Mouse (Mus musculus): ENCODE results near the gene Gpbp1. TPM values are rescaled to one million over a fixed set of nuclear protein-coding genes. Genes with fewer than 3 reads are reported as not detected.
A peak's percentile ranks its signal among the peaks of the same experiment; 100 is the strongest.

The Gpbp1 gene
- polyA plus RNA-seq, 1 experiment from 2014 or later = 123 TPM

DNA sequence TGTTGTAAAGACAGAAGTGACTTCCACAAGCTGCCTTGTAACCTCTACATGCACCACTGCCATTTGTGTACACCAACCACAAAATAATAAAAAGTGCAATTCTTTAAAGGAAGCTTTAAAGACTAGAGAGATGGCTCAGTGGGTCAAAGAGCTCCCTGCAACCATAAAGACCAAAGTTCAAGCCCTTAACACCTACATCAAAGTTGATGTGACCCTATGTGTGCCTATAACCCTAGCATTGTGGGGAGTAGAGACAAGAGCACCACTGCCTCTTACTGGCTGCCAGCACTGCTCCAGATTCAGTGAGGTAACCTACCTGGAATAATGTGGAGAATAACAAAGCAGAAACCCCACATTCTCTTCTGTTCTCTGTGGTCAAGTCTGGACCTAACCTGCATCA lies 45.6 kb downstream of the Gpbp1 start:
- Histone ChIP-seq H3K4me3 (no peak overlapping the region), H3K27me3 (no peaks in the 10 kb centered on the region), H3K36me3 (peaks cover 11% of the 10 kb centered on the region; the same call in 1 of the 2 replicates), H3K9me3 (no peaks in the 10 kb centered on the region), H3K4me2 (replicated peaks) (no peak overlapping the region), H3K27ac (replicated peaks) (no peak overlapping the region), H3K9ac (replicated peaks) (no peak overlapping the region), H3K4me1 (no peaks in the 10 kb centered on the region)
- no peak for ATAC-seq (ENCODE audit: low FRiP score, low read depth)

DNA sequence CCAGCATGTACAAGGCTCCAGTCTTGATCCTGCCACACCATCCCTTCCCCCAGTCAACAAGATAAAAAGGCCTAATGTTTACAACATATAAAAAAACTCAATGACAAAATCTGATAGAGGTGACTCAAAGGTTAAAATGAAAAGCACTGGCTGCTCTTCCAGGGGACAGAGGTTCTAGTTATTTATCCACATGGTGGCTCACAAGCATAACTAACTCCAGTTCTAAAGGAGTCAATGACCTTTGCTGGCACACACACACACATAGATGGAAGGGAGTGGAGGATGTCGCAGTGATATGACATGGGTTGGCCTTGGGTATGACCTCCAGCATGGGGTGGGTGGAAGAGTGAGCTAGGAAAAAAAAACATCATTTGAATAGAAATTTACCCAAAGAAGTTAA lies 58.7 kb downstream of the Gpbp1 start:
- H3K9me3 ChIP-seq = no peaks in the 10 kb centered on the region
- H3K27ac ChIP-seq (replicated peaks) = no peak overlapping the region
- no peak overlapping the region for H3K4me3 ChIP-seq
- no peak overlapping the region for H3K4me2 ChIP-seq (replicated peaks)
- no peak overlapping the region for H3K9ac ChIP-seq (replicated peaks)
- peaks cover 32% of the 10 kb centered on the region for H3K36me3 ChIP-seq
- no peak for ATAC-seq (ENCODE audit: low FRiP score, low read depth)
- WGBS = 72% methylated on average over 1 of the region's 1 CpGs
- no peaks in the 10 kb centered on the region for H3K4me1 ChIP-seq
- no peaks in the 10 kb centered on the region for H3K27me3 ChIP-seq

DNA sequence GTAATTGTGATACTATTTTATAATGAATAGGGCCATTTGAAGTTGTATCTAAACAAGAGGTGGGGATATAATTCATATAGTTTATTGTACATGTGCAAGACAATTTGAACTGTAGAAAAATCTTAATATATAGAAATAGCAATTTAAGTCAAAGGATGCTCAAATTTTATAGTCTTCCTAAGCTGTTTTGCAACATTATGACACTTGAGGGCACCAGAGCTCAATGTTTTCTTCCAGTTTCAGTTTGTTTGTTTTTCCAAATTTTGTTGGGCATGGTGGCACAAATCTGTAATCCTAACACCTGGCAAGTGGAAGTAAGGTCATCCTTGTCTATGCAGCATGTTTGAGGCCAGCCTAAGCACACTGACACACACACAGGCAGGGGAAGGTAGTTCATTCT lies 68.6 kb downstream of the Gpbp1 start:
- ATAC-seq (ENCODE audit: low FRiP score, low read depth) = no peak
- no peaks in the 10 kb centered on the region for H3K4me1 ChIP-seq
- no peak overlapping the region for H3K4me2 ChIP-seq (replicated peaks)

DNA sequence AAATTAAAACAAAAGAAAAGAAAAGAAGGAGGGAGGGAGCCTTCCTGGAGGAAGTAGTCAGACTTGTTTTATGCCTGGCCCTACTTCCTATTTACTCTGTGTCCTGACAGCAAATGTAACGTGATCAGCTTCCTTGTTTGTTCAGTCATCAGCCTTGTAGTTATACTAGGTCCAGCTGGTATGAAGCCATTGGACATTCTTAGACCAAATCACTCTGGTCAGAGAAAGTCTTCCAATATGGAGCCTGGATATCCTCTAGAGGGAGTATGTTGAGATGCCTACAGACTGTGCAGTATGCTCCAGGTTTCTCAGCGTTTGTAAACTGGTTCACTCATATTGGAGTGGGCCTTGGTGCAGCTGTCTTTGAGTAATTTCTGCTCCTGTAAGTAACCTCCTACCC lies 71.8 kb downstream of the Gpbp1 start:
- ATAC-seq (ENCODE audit: low FRiP score, low read depth) = no peak
- no peaks in the 10 kb centered on the region for H3K9me3 ChIP-seq
- 78% methylated on average over 2 of the region's 2 CpGs for WGBS

More for the DNA sequence above, 68.6 kb downstream of the Gpbp1 start:
- Histone ChIP-seq H3K36me3 (peaks cover 7% of the 10 kb centered on the region; the same call in 1 of the 2 replicates), H3K4me3 (no peak overlapping the region), H3K27ac (replicated peaks) (no peak overlapping the region), H3K9ac (replicated peaks) (no peak overlapping the region), H3K9me3 (no peaks in the 10 kb centered on the region), H3K27me3 (no peaks in the 10 kb centered on the region)

DNA sequence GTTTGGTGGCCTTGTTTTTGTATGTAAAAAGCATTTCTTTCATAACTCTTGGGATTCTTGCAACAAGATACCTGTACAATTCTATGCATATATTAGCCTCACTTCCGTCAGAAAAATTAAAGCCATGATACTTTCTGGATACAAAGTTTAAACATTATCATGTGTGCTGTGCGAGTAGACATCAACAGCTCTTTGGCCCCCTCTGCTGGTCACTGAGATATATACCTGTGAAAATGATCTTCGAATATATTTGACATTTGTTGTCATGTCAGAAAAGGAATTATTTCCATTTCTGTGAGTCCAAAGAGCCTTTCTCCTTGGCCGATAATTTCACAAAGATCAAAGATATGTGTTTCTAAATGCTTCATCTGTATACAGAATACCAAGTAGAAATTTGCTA lies 76.8 kb downstream of the Gpbp1 start:
- no peak for ATAC-seq (ENCODE audit: low FRiP score, low read depth)
- Histone ChIP-seq H3K4me1 (no peaks in the 10 kb centered on the region), H3K36me3 (no peaks in the 10 kb centered on the region), H3K4me3 (no peak overlapping the region), H3K27me3 (no peaks in the 10 kb centered on the region), H3K27ac (replicated peaks) (no peak overlapping the region), H3K4me2 (replicated peaks) (no peak overlapping the region), H3K9me3 (no peaks in the 10 kb centered on the region), H3K9ac (replicated peaks) (no peak overlapping the region)
- 42% methylated on average over 4 of the region's 4 CpGs for WGBS

More for the DNA sequence above, 71.8 kb downstream of the Gpbp1 start:
- Histone ChIP-seq H3K9ac (replicated peaks) (no peak overlapping the region), H3K27ac (replicated peaks) (no peak overlapping the region), H3K27me3 (no peaks in the 10 kb centered on the region), H3K4me1 (no peaks in the 10 kb centered on the region), H3K4me2 (replicated peaks) (no peak overlapping the region), H3K36me3 (no peaks in the 10 kb centered on the region), H3K4me3 (no peak overlapping the region)

DNA sequence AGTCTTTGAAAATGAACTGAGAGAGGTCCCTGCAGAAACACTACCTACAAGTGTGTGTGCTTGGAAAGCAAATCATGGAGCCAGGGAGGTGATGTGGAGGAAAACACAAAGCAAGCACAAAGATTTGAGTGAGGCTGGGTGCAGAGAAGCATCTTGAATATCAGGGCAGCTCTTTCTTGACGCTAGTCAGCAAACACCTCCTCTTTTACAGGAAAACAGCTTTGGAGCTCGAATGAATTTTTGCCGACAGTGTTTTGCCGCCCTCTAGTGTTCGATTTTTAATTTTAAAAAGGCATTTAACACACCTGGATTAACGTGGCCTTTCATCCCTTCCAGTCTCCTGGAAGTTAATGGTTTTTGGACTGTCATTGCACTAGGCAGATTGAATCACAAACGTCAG lies 79.1 kb downstream of the Gpbp1 start:
- WGBS = 6% methylated on average over 7 of the region's 7 CpGs

DNA sequence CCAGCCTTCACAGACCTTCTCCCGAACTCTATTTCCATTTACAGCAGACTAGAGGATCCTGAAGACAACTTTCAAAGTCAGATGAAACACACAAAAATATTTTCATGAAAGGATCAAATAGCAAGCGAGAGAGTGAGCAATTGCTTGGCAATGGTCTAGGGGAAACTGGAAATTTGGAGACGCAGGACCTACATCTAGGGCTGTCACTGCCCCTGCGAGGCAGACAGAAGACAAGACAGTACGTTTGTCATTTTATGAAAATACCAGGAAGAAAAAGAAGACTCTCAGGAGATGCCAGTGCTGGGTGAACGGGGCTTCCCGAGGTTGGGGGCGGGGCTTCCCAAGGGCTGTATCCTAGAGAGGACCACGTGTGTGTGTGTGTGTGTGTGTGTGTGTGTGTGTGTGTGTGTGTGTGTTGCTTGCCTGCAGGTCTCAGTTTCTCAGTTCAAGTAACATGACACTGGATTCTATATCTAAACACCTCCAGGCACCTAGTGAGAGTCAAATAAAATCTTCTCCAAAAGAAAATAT lies 83.0 kb downstream of the Gpbp1 start:
- WGBS = 69% methylated on average over 9 of the region's 9 CpGs

More for the DNA sequence above, 79.1 kb downstream of the Gpbp1 start:
- no peak for ATAC-seq (ENCODE audit: low FRiP score, low read depth)
- no peak overlapping the region for H3K27ac ChIP-seq (replicated peaks)
- H3K36me3 ChIP-seq = no peaks in the 10 kb centered on the region
- no peaks in the 10 kb centered on the region for H3K4me1 ChIP-seq
- no peaks in the 10 kb centered on the region for H3K27me3 ChIP-seq
- no peak overlapping the region for H3K4me2 ChIP-seq (replicated peaks)
- no peak overlapping the region for H3K4me3 ChIP-seq
- no peak overlapping the region for H3K9ac ChIP-seq (replicated peaks)
- no peaks in the 10 kb centered on the region for H3K9me3 ChIP-seq

DNA sequence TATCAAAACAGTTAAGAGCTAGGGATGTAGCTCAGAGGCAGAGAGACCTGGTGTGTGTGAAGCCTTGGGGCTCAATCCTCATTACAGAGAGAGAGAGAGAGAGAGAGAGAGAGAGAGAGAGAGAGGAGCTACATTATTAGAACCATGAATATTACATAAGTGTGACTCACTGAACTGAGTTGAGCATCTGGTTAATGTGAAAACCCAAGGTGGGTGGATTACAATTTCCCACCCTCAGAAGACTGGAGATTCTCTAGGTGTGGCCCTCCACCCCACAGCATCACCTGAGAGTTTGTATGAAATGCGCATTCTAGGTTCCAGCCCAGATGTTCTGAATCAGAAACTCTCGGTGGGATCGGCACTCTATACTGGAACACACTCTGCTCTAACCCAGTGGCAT lies 84.0 kb downstream of the Gpbp1 start:
- Histone ChIP-seq H3K4me1 (no peaks in the 10 kb centered on the region), H3K27ac (replicated peaks) (no peak overlapping the region), H3K4me2 (replicated peaks) (no peak overlapping the region), H3K4me3 (no peak overlapping the region), H3K9me3 (no peaks in the 10 kb centered on the region), H3K36me3 (no peaks in the 10 kb centered on the region), H3K27me3 (no peaks in the 10 kb centered on the region), H3K9ac (replicated peaks) (no peak overlapping the region)
- 89% methylated on average over 3 of the region's 3 CpGs for WGBS
- ATAC-seq (ENCODE audit: low FRiP score, low read depth) = no peak

More for the DNA sequence above, 83.0 kb downstream of the Gpbp1 start:
- Histone ChIP-seq H3K36me3 (no peaks in the 10 kb centered on the region), H3K4me2 (replicated peaks) (no peak overlapping the region), H3K9me3 (no peaks in the 10 kb centered on the region), H3K4me3 (no peak overlapping the region), H3K9ac (replicated peaks) (no peak overlapping the region), H3K27me3 (no peaks in the 10 kb centered on the region), H3K4me1 (no peaks in the 10 kb centered on the region), H3K27ac (replicated peaks) (no peak overlapping the region)
- no peak for ATAC-seq (ENCODE audit: low FRiP score, low read depth)

DNA sequence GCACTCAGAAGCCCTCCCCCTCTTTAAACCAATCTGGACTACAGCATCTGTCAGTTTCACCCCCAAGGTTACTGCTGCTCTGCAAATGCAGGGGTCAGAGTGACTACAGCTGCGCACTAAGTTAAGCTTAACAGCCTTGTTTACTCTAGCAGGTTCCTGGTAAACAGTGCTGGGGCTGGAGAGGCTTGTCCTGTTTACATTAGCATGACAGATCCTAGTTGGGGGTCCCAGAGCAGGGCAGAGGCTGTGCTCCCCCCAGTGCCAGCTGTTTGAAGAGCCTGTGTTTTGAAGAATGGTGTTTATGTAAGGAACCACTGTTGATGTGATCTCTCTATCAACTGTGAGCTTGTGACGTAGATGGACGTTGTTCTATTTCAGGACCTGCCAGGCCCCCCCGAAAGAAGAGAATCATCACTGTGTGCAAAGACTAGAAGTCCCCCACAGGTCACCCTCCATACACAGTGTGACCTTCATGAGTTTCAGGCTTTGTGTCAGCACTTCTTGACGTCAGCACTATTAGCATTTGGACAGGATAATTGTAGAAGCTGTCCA lies 92.2 kb downstream of the Gpbp1 start:
- H3K36me3 ChIP-seq = no peaks in the 10 kb centered on the region
- peaks cover 13% of the 10 kb centered on the region for H3K4me1 ChIP-seq
- peak; percentile 44; the same call in 1 of the 2 replicates for ATAC-seq (ENCODE audit: low FRiP score, low read depth)
- H3K27me3 ChIP-seq = no peaks in the 10 kb centered on the region
- no peak overlapping the region for H3K27ac ChIP-seq (replicated peaks)
- WGBS = 35% methylated on average over 5 of the region's 5 CpGs
- no peak overlapping the region for H3K4me3 ChIP-seq
- no peaks in the 10 kb centered on the region for H3K9me3 ChIP-seq
- no peak overlapping the region for H3K9ac ChIP-seq (replicated peaks)
- no peak overlapping the region for H3K4me2 ChIP-seq (replicated peaks)

DNA sequence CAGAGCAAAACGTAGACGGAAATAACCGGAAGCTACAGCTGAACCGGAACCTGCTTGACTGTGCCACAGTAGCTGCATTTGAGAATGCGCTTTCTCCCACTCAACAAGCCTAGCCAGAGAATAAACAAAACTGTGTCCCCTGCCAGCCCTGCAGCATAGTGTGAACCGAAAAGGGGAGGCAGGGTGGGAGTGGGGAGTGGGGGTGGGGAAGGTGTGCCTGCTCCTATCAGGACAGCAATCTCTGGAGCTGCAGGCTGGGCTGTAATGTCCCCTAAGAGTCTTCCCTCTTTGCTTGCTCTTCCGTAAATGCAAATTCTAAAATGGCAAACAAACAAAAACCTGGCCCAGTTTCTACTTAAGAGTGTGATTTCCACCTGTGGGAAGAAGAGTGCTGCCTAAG lies 92.8 kb downstream of the Gpbp1 start:
- no peak overlapping the region for H3K27ac ChIP-seq (replicated peaks)
- H3K4me2 ChIP-seq (replicated peaks) = no peak overlapping the region
- peaks cover 13% of the 10 kb centered on the region for H3K4me1 ChIP-seq
- H3K9ac ChIP-seq (replicated peaks) = no peak overlapping the region
- 66% methylated on average over 7 of the region's 7 CpGs for WGBS
- ATAC-seq (ENCODE audit: low FRiP score, low read depth) = no peak
- no peak overlapping the region for H3K4me3 ChIP-seq
- H3K36me3 ChIP-seq = no peaks in the 10 kb centered on the region
- H3K27me3 ChIP-seq = no peaks in the 10 kb centered on the region
- H3K9me3 ChIP-seq = no peaks in the 10 kb centered on the region

DNA sequence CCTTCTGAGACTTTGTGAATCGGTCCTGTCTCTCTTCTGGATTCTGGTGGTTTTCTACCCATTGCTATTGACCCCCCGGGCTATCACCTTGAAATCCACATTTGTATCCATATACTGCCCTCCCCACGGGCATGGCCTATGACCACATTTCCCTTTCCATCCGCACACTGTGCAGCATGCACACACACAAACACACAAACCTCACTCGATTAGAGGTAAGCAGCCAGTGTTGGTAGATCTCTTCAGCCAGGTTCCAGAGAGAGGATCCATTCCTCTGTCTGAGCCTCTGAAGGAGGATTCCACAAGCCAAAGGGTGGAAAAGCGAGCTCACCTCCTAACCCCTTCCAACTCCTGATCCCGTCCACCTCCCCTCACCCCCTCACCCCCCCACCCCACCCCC lies 94.4 kb downstream of the Gpbp1 start:
- ATAC-seq (ENCODE audit: low FRiP score, low read depth) = no peak
- WGBS = 85% methylated on average over 7 of the region's 7 CpGs
- no peak overlapping the region for H3K9ac ChIP-seq (replicated peaks)
- H3K27me3 ChIP-seq = no peaks in the 10 kb centered on the region
- no peak overlapping the region for H3K4me3 ChIP-seq
- no peak overlapping the region for H3K4me2 ChIP-seq (replicated peaks)
- H3K4me1 ChIP-seq = peaks cover 13% of the 10 kb centered on the region
- H3K36me3 ChIP-seq = no peaks in the 10 kb centered on the region
- no peak overlapping the region for H3K27ac ChIP-seq (replicated peaks)
- H3K9me3 ChIP-seq = no peaks in the 10 kb centered on the region

DNA sequence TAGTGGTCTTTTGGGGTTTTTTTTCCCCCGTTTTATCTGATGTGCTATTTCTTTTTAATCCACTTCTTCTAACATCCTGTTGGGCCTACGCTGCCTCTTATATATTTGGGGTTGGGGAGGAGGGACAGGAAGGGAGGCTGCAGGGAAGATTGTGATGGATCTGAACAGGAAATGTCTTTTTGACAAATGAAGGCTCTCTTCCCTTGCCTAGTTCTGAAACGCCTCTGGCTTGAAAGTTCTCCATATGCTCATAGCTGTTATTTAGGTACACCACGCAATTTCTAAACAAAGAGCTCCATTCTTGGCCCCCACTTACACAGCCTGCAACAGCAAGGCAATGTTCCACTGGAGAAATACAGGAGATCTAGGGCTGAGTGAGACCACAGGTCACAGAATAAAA lies 95.0 kb downstream of the Gpbp1 start:
- H3K27ac ChIP-seq (replicated peaks) = no peak overlapping the region
- no peaks in the 10 kb centered on the region for H3K9me3 ChIP-seq
- H3K4me3 ChIP-seq = no peak overlapping the region
- H3K4me1 ChIP-seq = peaks cover 13% of the 10 kb centered on the region
- no peaks in the 10 kb centered on the region for H3K36me3 ChIP-seq
- H3K27me3 ChIP-seq = no peaks in the 10 kb centered on the region
- H3K9ac ChIP-seq (replicated peaks) = no peak overlapping the region
- WGBS = 85% methylated on average over 4 of the region's 4 CpGs
- no peak overlapping the region for H3K4me2 ChIP-seq (replicated peaks)
- ATAC-seq (ENCODE audit: low FRiP score, low read depth) = no peak

DNA sequence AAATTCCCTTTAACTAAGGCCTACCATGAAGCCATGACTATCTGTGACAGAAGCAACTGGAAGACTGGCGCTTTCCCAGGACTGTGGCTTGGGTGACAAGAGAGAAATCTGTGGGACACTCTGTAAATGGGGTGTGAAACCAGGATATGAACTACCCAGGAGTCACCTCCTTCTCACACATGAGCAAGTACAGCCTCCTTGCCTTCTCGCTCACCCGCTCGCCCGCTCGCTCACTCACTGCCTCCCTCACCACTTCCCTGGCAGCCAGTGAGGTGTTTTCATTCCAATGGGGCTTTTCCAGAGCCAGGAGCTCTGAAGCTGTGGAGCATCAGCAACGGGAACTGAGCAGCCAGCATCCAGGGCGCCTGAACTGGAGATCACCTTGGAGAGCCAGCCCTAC lies 95.6 kb downstream of the Gpbp1 start:
- no peak overlapping the region for H3K4me2 ChIP-seq (replicated peaks)
- peaks cover 13% of the 10 kb centered on the region for H3K4me1 ChIP-seq
- no peak overlapping the region for H3K4me3 ChIP-seq
- H3K9me3 ChIP-seq = no peaks in the 10 kb centered on the region
- H3K36me3 ChIP-seq = no peaks in the 10 kb centered on the region
- no peaks in the 10 kb centered on the region for H3K27me3 ChIP-seq
- no peak for ATAC-seq (ENCODE audit: low FRiP score, low read depth)
- 84% methylated on average over 8 of the region's 8 CpGs for WGBS
- no peak overlapping the region for H3K27ac ChIP-seq (replicated peaks)
- H3K9ac ChIP-seq (replicated peaks) = no peak overlapping the region

Measured in midbrain, embryonic 12.5 days (tissue).